Mouse (Mus musculus): ENCODE data around the gene Tmeff1.

DNA sequence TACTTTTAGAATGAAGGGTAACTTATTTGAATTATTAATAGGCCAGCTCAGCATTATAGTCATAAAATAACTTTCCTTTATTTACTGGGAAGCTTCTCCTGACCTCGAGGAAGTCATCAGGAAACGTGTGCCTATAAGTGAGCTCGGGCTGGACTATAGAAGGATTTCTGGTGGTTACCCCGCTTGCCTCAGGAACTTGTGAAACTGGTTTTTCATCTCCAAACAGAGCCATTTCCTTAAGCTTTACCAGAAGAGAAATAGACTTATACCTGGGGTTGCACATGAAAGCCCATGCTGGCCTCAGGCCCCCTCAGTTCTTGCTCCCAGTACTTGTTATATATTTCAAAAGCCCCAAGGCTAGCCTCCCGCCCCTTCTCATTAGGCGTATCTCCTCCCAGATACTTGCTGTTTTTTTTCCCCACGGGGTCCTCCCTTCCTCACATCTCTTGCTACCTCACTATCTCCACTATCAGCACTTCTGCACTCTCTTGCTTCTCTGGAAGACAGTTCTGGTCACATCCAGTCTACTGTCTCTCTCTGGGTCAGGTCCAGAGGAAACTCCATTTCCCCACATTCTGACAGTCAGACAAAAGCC lies 99.7 kb downstream of the Tmeff1 start:
- no peak for TF ChIP-seq POLR2A (IDR thresholded peaks at IDR 0.05; ENCODE audit: extremely low read depth, insufficient read depth, low read length)
- TF ChIP-seq CTCF (IDR thresholded peaks at IDR 0.05; ENCODE audit: extremely low read depth, insufficient read depth, low read length) = no peak

All from cortical plate, adult 2 months (tissue).